Mouse (Mus musculus): ENCODE measurements at regions not wholly inside any gene's neighbourhood (a gene's known extent, or its start where the extent isn't known, plus 50 kb on each side); places are given as distances from the start of the nearest gene placed in this dataset.
A peak's percentile ranks its signal among the peaks of the same experiment; 100 is the strongest.
"Not testable (repeated sequence)": the region's sequence is repeated elsewhere in the genome, so short reads cannot be mapped to it uniquely, and the experiment has no call there.

DNA sequence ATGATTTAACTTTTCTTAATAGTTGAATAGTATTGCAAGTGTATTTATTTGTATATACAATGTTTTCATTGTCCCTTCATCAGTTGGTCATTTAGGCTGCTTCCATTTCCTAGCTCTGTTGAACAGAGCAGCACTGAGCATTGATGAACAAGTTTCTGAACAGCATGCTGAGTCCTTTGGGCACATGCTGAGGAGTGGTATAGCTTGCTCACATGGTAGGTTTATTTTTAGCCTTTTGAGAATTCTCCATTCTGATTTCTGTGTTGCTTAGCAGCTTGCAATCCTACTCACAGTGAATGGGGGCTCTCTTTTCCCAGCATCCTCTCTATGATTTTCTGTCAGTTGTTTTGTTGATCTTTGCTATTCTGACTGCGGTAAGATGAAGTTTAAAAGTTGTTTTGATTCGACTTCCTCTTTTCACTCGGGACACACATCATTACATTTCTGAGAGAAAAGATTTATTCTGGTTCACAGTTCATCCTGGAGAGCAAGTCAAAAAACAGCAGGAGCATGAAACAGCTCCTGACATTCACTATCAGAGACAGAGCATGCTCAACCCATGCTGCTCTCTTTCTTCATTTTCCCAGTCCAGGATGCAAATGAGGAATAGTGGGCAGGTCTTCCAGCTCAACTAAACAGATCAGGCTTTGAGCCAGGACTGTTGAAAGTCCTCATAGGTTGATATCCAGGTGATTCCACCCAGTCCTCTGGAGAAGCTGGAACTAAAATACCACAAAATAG lies 413.1 kb downstream of the Gm37988 start:
- no peak for DNase-seq (ENCODE audit: low spot score)

DNA sequence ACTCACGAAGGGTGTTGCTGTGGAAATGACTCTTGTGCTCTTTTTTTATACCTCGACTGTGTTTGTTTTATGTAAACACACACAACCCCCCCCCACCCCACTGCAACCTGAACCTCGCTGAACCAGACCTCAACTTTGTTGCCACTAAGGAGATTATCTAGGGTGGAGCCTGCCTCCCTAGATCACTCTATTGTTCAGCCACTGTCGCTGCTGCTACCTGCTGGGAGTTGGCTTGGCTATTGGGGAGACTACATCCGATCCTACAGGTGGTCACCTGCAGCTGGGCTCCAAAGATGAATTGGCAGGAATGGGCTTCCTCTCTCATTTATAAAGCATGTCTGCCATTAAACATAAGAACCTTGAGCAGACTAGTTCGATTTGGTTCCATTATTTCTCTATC lies 420.2 kb downstream of the Gm37988 start:
- DNase-seq (ENCODE audit: low spot score), result no peak

DNA sequence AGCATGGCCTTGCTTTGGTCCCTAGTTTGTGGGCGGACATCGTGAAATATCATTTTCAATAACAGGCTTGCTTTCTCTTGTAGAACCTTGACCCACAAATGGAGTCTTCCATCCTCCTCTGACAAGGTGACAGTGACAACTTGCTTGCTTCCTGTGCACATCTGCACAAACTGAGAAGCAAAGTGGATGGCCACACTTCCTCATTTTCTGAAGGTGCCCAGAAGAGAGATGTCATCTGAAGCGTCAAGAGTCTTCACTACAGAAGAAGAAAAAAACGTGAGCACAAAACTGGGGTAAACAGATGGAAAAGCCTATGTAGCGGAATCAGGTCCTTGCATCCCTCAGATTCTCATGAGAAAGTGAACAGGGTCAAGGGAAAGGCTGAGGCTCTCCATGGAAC lies 423.5 kb downstream of the Gm37988 start:
- DNase-seq (ENCODE audit: low spot score), result no peak

DNA sequence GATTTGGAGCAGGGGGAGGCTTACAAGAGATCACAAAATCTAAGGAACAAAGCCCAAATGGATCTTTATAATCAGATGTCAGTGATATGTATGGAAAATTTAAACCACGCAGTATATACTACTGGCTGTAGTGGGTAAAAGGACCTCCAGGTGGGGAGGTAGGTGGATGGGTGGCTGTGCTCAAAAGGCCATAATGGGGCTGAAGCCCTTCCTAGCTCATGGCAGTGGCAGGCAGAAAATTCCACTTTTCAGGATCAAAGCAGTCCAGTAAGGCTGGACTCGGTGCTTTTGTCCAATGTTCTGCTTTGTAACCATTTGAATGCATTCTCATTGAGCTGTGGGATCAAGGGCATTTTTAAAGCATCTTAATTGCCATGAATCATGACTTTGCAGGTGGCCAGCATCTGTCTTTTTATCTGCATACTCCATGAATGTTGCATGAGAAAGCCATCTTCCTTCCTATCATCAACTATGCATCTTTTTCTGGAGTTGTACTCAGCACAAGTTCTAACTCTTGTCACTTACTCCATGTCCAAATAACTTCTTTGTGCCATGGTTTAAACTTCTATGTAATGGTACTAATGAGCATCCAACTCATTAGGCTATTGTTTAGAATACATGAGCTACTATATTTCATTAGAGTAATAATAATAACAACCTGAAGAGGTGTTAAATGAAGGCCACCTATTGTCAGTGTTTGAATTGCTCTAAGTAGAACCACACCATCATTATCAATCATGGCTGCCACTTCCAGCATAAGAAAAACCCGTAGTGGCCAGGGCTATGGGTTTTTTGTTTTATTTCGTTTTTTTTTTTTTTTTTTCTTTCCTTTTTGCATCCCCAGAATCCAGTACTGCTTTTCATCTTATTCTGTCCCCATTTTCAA lies 424.5 kb downstream of the Gm37988 start:
- no peak for DNase-seq (ENCODE audit: low spot score)

DNA sequence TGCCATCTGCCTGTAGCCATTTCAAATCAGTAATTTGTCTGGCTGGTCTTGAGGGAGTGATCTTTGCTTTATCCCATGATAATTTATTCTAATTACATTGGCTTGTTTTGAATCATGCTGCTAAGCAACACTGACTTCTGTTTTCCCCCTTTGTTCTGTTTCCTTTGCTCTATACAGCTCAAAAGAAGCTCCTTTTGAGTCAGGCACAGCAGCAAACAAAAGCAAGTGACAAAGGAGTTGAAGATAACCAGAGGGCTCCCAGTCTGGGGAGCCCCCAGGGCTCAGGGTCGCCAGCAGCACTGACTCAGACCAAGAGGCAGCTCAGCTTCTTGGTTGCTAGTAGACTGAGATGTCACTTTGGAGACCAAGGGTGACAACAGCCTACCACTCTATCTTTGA lies 425.2 kb downstream of the Gm37988 start:
- DNase-seq (ENCODE audit: low spot score), result no peak

DNA sequence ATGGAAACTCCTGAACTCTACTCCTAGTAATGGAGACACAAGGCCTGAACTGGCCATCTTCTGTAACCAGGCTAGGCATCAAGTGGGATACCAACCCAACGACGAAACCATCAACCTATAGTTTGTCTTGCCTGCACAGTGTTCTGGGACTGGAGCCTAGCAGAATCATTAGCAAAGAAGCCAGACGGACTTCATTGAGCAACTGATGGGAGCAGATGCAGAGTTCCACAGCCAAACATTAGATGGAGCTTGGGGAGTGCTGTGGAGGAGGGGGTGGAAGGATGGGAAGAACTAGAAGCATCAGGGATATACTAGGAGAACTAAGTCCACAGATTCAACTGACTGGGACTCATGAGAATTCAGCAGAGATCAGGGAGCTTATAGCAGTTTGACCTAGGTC lies 435.5 kb downstream of the Gm37988 start:
- no peak for DNase-seq (ENCODE audit: low spot score)

DNA sequence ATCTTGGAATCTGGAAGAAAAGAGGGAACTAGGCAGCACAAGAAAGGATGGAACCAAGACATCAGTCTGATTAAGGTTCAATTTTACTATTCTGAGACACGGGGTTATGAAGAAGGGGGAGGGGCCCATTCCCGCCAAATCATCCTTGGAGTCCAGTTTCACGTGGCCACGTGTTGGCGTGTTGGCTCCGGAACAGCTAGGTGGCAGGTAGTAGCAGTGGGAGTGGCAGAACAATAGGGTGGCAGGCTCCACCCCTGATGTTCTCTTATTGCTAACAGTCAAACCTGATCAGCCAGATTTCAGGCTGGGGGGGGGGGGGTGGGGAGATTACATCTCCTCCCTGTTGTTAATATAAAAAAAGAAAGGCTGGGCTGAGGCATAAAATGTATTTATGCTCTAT lies 453.2 kb downstream of the Gm37988 start:
- not testable (repeated sequence) for DNase-seq (ENCODE audit: low spot score)

DNA sequence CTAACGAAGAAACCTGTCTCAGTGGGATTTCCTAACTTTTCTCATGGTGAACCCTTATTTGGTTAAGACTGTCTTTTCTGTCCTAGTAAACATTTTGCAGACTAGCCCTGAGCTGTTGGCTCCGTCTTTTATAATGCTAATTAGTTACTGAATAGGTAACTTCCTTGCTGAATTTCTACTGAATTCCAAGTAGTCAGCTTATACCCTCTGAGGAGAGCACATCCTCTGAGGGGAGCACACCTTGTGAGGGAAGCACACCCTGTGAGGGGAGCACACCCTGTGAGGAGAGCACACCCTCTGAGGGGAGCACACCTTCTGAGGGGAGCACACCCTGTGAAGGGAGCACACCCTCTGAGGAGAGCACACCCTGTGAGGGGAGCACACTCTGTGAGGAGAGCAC lies 453.6 kb downstream of the Gm37988 start:
- not testable (repeated sequence) for DNase-seq (ENCODE audit: low spot score)

DNA sequence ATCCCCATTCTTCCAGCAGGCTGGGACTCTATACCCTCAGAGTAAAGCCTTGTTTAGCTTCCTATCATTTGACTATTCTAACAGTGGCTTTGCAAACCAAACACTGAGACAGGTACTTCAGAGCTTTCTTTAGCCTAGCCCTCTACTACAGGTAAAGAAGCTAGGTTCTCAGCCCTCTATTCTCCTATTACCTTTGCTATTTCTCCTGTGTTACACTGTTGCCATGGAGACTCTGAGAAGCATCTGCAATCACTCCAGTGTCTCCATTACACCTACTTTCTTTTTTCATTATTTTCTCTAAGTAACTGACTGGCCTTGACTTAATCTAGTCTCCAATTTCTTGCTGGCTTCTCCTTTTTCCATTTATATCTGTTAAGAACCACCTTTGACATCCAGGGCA lies 466.2 kb downstream of the Gm37988 start:
- no peak for DNase-seq (ENCODE audit: low spot score)

DNA sequence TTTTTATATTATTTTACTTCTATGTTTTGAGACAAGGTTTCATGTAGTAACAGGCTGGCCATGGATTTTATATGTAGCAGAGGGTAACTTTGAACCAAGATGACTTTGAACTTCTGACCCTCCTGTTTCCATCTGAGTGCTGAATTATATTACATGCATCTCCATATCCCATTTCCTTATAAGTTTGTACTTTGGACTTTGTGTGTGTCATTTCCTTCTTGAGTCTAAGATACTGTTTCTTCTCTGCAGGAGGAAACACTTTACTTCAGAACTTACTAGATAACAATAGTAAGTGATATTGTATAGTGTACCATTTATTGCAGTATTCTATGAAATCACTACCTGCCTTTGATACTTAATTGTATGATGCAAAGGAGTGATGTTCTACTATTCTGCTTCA lies 486.9 kb downstream of the Gm37988 start:
- no peak for DNase-seq (ENCODE audit: low spot score)

DNA sequence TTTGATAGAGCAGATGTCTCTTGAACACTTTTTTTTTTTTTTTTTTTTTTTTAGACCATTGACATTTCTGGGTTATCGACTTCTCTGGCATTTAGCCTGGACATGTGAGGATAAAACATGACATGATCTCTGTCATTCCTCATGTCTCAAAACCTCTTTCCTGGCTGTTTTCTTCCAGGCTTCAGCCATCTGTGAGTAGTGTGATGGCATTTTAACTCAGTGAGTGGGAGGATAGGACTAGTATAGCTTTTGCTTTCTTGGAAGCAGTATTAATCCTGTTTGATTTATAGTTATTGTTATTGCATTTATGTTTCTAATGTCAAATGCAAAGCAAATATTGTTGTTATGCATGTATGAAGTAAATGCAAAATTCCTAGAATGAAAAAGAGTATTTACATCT lies 489.9 kb downstream of the Gm37988 start:
- no peak for DNase-seq (ENCODE audit: low spot score)

DNA sequence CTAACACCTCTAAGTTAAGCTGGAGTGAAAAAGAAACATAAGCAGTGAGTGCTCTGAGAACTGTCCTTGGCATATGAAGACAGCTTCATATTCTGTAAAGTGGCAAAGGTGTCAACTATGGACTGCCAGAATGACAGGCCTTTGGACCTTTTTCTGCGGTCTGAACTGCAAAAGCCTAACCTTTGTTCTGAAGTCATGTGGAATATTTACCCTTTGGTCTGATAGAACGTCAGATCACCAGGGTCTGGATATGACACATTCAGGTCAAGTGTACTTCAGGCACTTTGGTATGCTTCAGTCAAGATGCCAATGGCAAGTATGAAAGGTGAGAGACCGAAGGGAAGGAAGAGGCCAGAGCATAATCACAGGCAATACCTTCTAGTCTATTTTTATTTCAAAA lies 504.0 kb downstream of the Gm37988 start:
- no peak for DNase-seq (ENCODE audit: low spot score)

DNA sequence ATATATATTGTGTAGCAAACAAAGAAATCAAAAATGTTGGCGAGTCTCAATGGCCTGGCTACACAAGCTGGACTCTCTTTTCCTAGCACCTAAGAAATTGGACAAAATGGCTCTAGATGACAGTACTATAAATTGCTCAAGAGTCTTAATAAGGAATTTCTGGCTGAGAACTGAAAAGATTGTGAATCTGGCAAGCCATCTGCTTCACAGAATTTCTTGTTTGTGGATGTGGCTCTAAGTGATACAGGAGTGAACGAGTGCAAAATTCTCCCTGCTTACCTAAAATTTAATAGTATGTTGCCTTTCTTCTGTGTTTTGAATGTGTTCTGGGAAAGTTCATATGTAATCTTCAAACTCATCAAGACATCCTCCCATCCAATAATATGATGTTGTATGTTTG lies 508.1 kb downstream of the Gm37988 start:
- no peak for DNase-seq (ENCODE audit: low spot score)

DNA sequence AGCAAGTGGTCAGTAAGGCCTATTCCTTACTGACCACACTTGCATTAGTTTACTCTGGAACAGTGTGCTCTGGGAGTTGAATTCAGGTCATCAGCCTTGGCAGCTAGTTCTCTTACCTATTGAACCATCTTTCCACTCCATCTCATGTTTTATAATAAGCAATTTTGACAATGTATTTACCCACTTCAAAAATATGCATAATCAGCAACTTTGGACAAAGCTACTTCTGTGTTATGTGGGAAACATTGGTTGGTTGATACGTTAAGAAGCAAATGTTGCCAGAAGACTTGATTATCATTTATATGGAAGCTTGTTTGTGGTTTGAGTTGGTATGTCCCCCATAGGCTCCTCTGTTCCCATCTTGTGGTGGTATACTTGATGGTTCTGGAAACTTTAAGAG lies 509.4 kb downstream of the Gm37988 start:
- no peak for DNase-seq (ENCODE audit: low spot score)

DNA sequence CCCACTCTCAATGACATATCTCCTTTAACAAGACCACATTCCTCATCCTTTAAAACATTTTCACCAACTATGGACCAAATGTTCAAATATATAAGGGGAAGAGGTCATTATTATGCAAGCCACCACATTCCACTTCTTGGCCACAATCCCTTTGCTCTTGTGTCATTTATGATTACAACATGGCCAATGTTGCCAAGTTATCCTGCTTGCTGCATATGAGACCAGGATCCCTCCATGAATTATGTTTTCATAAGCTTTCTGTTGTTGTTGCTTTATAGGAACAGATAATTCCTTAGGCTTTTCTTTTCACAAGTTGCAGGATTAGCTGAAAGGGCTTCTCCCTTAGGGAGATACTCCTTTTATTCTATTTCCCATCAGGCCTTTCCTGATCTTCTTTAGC lies 518.6 kb downstream of the Gm37988 start:
- DNase-seq (ENCODE audit: low spot score), result peak; percentile 92
